ENCODE assay signal across 9 mouse cellular contexts in genomic region chr7:81398957-81399356, GRCm38 (mm10). TPM values are rescaled to one million over a fixed set of nuclear protein-coding genes. Genes with fewer than 3 reads are reported as not detected.
DNase-seq lines count a peak whose midpoint lies in the region; ATAC-seq and TF ChIP-seq lines count a peak whose summit lies in the region.
"Had no signal": no experiment of that assay in that cellular context is flagged by ENCODE, and none has a peak within 500 bp of the region (broad histone marks: within the 10 kb centered on the region; RNA-seq: fewer than 3 reads in every experiment).

No protein-coding gene starts in this region.

- no peak for TF ChIP-seq POLR2A in cortical plate, adult 2 months (IDR thresholded peaks at IDR 0.05; ENCODE audit: extremely low read depth, insufficient read depth, low read length)

- 47% methylated on average over 2 of the region's 2 CpGs for WGBS in midbrain, embryonic 16.5 days

- H3K27me3 ChIP-seq in midbrain, embryonic 16.5 days (ENCODE audit: control insufficient read depth, insufficient read depth, low read depth, low read length): no peaks in the 10 kb centered on the region

- no peak for ATAC-seq in granulocyte monocyte progenitor cell, adult 5-6 weeks (replicated peaks; ENCODE audit: poor library complexity, severe bottlenecking)
- ATAC-seq in midbrain, embryonic 16.5 days: no peak

- no peak overlapping the region for H3K9ac ChIP-seq in midbrain, embryonic 16.5 days (ENCODE audit: low read depth, low read length)

- H3K4me1 ChIP-seq in cortical plate, adult 2 months (ENCODE audit: control insufficient read depth, insufficient read depth, low read length): no peaks in the 10 kb centered on the region
- H3K4me1 ChIP-seq in midbrain, embryonic 16.5 days (ENCODE audit: control insufficient read depth, insufficient read depth, low read length): no peaks in the 10 kb centered on the region

- no peaks in the 10 kb centered on the region for H3K9me3 ChIP-seq in midbrain, embryonic 16.5 days (replicated peaks; ENCODE audit: control insufficient read depth, low read length, poor library complexity, severe bottlenecking)

- H3K4me2 ChIP-seq in midbrain, embryonic 16.5 days (ENCODE audit: low read length): no peak overlapping the region

- no peak overlapping the region for H3K27ac ChIP-seq in cortical plate, adult 2 months (ENCODE audit: insufficient read depth, low read length)
- no peak overlapping the region for H3K27ac ChIP-seq in midbrain, embryonic 16.5 days (ENCODE audit: low read length)

- no peak overlapping the region for H3K4me3 ChIP-seq in cortical plate, adult 2 months (ENCODE audit: insufficient read depth, low read length)
- H3K4me3 ChIP-seq in midbrain, embryonic 16.5 days (ENCODE audit: low read depth, low read length): no peak overlapping the region

- DNase-seq in cerebellum, adult 8-10 months: peak; percentile 4
- no peak for DNase-seq in cerebellum, postnatal 4 days (ENCODE audit: low spot score in 2 of 2)
- peak; percentile 5 to 47 for DNase-seq in kidney, postnatal 36 days
- DNase-seq in kidney, adult 18-20 months: no peak
- peak; percentile 42 for DNase-seq in A20 (ENCODE audit: low read depth, low spot score)

- peak; percentile 47 for TF ChIP-seq CTCF in cortical plate, adult 2 months (IDR thresholded peaks at IDR 0.05; ENCODE audit: extremely low read depth, insufficient read depth, low read length)

- H3K36me3 ChIP-seq in midbrain, embryonic 16.5 days (ENCODE audit: control insufficient read depth, insufficient read depth, low read length): no peaks in the 10 kb centered on the region

RNA-seq across cellular contexts. Expression of gene Rps17, which starts 53.9 kb away (rescaled TPM):
- 862 and 880 TPM in 2 replicates for polyA plus RNA-seq in cortical plate, adult 2 months (2012; rRNA removed)
- total RNA-seq in granulocyte monocyte progenitor cell, adult 5-6 weeks (2014; fragmentation: Nextera tagmentation): 4,638 and 5,139 TPM in 2 replicates
- total RNA-seq in granulocyte monocyte progenitor cell, adult 5-6 weeks (2017): 3,883 and 3,979 TPM in 2 replicates
- polyA plus RNA-seq in midbrain, embryonic 16.5 days (2015; fragmentation: Nextera tagmentation; extraction: Ambion mirVana): 594 and 636 TPM in 2 replicates

RNA-seq across cellular contexts. Expression of gene Cpeb1, which starts 56.3 kb away (rescaled TPM):
- polyA plus RNA-seq in cortical plate, adult 2 months (2012; rRNA removed): 128 and 152 TPM in 2 replicates
- total RNA-seq in granulocyte monocyte progenitor cell, adult 5-6 weeks (2014; fragmentation: Nextera tagmentation): not detected in 2 replicates
- not detected in 2 replicates for total RNA-seq in granulocyte monocyte progenitor cell, adult 5-6 weeks (2017)
- polyA plus RNA-seq in midbrain, embryonic 16.5 days (2015; fragmentation: Nextera tagmentation; extraction: Ambion mirVana): 3.9 and 6.6 TPM in 2 replicates
- total RNA-seq: common myeloid progenitor, adult 5-6 weeks had no signal

Comparison
In these comparisons a context has a peak if more than half of its experiments do, and no peak if none do; other contexts are left out.
1. DNase-seq: peak in cerebellum, adult 8-10 months (single experiment), kidney, postnatal 36 days (2 of 2) and A20 (single experiment); none in cerebellum, postnatal 4 days (0 of 2) and kidney, adult 18-20 months (single experiment).
2. RNA of gene Cpeb1, which starts 56.3 kb away (polyA plus RNA-seq): 128 to 152 TPM in cortical plate, adult 2 months; 3.9 to 6.6 TPM in midbrain, embryonic 16.5 days; every median in the first group is over 10 times any median in the second.